Mouse (Mus musculus) ES-Bruce4 (cell line): ENCODE results near the gene Olfr785.
"Not testable (repeated sequence)": the region's sequence is repeated elsewhere in the genome, so short reads cannot be mapped to it uniquely, and the experiment has no call there.

Experiments used
- CTCF ChIP-seq: IDR thresholded peaks from one replicate; pipeline ENCODE4 v1.8.1; 2011; ENCODE audit warnings: low read depth, low read length
- EP300 ChIP-seq: IDR thresholded peaks from 2 replicates; pipeline ENCODE4 v1.6.1; 2011; ENCODE audit warnings: low read depth, low read length; ENCODE audit not compliant: insufficient read depth
- POLR2A ChIP-seq: IDR thresholded peaks from one replicate; pipeline ENCODE4 v1.8.1; 2011; ENCODE audit warnings: low read length; ENCODE audit not compliant: insufficient read depth

GRCm38 (mm10) chr10:129356496-129356895 lies 48.7 kb upstream of the Olfr785 start:
- TF ChIP-seq POLR2A, CTCF, EP300: not testable (repeated sequence)
